Mouse (Mus musculus): ENCODE measurements around the gene Sh3bgrl. TPM values are rescaled to one million over a fixed set of nuclear protein-coding genes. Genes with fewer than 3 reads are reported as not detected.

Gene Sh3bgrl
- polyA plus RNA-seq, 2 experiments from 2014 or later = 280 to 290 TPM

DNA sequence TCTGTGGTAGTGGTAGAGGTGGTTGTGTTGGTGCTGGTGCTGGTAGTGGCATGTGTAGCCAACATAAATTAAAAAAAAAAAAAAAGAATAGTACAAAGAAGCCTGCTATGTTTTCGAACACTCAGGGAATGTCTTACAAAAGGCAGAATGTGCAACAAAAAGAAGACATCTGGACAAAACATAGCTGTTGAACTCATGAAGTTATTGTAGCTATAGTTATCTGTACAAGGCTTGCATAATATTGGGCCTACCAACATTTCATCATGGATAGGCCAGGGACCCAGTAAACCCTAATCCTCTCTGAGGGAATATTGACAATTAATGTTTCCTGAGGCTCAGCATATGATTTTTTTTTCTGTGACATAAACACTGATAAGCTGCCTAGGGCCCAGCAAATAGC, 37.3 kb downstream of the Sh3bgrl start:
- ATAC-seq = no peak

- no peak for ATAC-seq
These were observed 38.3 kb downstream of the Sh3bgrl start for GRCm38 (mm10) chrX:109133500-109133899.

DNA sequence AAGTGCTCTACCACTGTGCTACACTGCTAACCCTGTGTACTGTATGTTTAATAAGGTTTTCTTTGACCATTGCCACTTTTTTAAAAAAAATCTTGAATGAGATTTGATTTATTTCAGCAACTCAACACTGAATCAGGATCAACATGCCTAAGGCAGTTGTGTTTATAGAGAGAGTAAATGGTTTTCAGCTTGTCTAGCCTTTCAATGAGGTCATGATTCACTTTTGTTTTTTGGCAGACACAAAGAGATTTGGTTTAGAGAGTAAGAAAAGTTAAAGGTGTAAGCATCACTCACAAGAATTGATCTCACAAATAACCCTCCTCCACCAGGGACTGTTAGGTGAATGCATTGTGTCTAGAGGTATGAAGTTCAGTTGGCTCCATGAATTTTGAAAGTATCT, 41.1 kb downstream of the Sh3bgrl start:
- no peak for ATAC-seq

DNA sequence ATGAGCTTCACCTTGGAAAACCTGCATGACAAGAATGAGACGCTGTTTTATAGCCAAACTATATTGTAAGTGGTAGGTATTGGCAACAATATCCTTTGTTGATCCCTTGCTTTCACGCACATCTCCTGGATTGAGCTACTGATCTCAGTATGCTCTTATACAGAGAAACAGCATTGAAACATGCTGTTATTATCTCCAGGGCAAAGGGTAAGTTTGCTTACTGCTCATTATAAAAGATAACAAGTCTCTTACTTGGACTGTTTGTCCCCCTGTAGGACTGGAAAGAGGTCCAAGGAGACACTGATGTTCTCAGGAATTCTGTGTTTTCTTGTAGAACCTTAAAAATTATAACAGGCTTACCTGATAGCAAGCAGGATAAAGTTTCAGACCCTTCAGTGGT, 41.7 kb downstream of the Sh3bgrl start:
- no peak for ATAC-seq

DNA sequence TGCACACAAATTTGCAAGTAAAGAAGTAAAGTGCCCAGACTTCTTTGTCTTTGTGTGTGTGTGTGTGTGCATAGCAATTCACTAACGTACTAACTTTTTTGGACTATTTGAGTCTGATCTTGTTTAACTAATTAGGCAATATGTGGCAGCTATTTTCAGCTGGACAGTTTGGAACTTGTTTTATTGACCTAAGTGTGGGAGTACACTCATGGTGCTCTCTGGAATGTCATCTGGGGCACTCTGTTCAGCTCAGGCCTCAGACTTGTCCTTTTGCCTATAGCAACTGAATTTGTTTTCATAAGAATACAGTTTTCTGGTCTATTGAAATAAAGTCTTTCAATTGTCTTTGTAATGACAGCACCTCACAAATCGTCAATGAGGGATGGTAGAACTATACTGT, 42.1 kb downstream of the Sh3bgrl start:
- no peak for ATAC-seq

GRCm38 (mm10) chrX:109141337-109141870, 46.2 kb downstream of the Sh3bgrl start:
- no peak for ATAC-seq

- ATAC-seq = no peak
These were observed 47.1 kb downstream of the Sh3bgrl start for GRCm38 (mm10) chrX:109142281-109142680.

- no peak for ATAC-seq
These were observed 50.6 kb downstream of the Sh3bgrl start for GRCm38 (mm10) chrX:109145779-109146178.

DNA sequence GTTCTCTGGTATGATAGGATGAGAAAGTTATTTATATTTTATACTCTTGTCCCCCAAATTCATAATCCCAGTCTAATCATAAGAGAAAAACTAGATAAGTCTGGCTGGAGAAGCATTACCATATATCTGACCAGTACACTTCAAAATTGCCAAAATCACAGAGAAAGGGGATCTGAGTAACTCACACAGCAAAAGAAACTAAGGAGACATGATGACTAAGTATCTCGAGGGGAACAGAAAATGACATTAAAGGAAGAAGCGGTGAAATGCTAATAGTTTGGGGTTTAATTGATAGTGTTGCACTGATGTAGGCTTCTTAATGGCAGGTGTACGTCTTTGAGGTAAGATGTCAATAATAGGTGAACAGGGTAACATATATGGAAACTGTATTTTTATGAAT, 51.9 kb downstream of the Sh3bgrl start:
- no peak for ATAC-seq

DNA sequence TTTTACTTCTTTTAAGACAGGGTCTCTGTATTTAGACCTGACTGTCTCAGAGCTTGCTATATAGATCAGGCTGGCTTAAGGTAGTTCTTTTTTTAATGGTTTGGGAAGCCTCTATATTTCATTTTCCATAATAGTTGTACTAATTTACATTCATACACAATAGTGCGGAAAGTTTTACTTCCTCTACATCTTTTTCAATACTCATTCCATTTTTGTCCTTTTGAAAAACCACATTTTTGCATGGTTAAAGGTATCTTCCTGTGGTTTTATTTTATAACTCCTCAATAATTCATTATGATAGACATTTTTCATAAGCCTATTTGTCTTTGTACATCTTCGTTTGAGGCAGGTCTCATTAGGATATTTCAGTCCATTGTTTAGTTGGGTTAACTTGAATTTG, 56.1 kb downstream of the Sh3bgrl start:
- no peak for ATAC-seq

GRCm38 (mm10) chrX:109160326-109160725, 65.2 kb downstream of the Sh3bgrl start:
- peak; percentile 12 for ATAC-seq

DNA sequence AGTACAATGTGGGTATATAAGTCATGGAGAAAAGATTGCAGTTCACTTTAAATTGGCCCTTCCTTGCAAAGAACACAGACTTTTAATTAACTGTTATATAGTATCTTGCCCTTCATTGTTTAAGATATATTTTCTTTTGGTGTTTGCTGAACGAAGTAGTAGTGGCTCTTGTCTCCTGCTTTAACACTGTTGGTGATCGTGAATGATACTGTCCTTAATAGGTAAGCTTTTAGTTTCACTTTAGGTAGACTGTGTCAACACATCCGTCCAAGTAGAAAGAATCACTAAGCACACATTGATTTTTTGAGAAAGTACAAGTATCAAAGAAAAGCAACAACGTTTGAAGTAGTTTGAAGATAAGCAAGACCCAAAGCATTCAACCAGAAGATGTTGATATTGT, 65.7 kb downstream of the Sh3bgrl start:
- ATAC-seq = peak; percentile 80

DNA sequence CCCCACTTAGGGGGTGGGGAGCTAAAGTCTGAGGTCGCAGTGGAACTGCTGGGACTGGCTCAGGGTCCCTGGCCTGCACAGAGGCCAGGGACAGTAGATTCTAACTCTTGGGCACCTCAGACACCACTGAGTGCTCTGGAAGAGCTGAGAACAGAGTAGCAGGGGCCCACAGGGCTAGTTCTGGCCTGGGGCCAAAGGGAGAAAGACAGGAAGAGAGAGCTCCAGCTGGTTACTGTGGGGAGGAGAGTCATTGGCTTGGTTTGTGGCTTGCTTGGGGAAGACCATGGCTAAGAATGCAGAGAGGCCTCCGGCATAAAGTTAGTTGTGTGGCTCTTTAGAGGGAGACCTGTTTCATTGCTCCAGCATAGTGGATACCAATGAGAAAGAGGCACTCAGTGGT, 79.9 kb downstream of the Sh3bgrl start:
- ATAC-seq = no peak

- ATAC-seq = no peak
These were observed 80.3 kb downstream of the Sh3bgrl start for GRCm38 (mm10) chrX:109175470-109175869.

DNA sequence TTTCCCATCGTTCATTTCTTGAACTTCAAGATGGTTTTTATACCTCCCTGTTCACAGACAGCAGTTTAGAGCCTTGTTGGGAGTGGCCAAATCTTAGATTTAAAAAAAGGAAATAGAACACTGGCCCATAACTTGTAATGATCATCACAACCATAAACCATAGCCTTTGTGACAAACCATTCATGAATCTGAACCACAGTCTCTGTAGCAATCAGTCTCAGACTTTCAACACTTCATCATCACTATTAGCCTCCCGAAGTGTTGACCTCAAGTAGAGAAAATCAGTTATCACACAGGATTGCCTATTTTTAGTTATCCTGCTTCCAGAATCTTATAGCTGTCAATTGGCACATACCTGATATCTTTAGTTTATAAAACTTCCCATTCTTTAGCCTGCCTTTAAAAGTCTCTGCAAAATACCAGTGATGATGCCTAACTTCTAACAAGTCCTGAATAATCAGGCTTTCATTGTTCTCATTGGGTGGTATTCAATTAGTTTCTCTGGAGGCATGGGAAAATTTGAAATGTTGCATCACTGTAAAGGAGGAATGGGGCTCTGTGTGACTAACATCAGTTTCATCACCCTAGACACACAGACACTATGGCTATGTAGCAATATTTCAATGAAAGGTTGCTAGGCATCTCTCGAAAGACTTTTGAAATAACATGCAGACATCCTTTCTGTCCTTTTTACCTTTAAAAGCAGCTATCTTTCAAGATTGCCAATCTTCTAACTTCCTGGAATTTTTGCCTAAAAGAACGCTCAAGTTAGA, 89.7 kb downstream of the Sh3bgrl start:
- no peak for ATAC-seq

- no peak for ATAC-seq
These were observed 94.4 kb downstream of the Sh3bgrl start for GRCm38 (mm10) chrX:109189607-109190006.

DNA sequence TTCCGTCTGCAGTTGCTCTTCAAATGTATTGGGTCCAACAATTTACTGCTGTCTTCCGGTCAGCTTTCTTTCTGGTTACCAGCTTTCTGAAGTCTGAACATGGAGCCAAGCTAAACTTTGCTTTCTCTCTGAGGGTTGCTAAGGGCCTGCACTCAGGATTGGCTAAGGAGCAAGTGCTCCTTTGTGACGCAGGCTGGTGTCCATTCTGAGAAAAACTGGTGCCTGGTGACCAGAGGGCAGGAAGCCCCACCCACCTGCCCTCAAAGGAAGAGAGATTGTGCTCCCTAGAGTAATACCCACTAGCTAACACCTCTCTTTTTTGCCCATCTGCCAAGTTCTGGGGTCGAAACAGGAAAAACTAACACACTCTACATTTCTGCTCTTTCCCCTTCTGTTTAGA, 95.8 kb downstream of the Sh3bgrl start:
- no peak for ATAC-seq

GRCm38 (mm10) chrX:109191436-109191835, 96.3 kb downstream of the Sh3bgrl start:
- no peak for ATAC-seq

DNA sequence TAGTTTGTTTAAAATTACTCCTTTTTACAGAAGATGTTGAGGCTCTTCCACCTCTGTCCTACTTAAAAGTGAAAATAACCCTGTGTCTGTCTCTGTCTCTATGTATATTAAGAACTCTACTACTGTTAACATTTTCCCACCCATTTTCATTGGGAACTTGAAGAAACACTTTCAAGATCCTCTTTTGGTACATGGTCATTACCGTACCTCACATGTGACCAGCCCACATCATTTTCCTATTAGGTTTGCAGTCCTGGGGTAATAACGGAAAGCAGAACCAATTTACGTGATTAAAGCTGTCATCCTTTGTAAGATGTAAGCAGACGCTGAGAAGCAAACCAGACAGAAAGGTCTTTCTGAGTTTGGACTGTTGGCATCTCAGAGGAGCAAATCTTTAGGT, 101.3 kb downstream of the Sh3bgrl start, which contains the start of gene Gm6377:
Gene Gm6377, plus strand, starts transcription at position 289 of the 400 bp plus-strand sequence.
- no peak for ATAC-seq

- ATAC-seq = no peak
These were observed 112.7 kb downstream of the Sh3bgrl start for GRCm38 (mm10) chrX:109207843-109208242.

DNA sequence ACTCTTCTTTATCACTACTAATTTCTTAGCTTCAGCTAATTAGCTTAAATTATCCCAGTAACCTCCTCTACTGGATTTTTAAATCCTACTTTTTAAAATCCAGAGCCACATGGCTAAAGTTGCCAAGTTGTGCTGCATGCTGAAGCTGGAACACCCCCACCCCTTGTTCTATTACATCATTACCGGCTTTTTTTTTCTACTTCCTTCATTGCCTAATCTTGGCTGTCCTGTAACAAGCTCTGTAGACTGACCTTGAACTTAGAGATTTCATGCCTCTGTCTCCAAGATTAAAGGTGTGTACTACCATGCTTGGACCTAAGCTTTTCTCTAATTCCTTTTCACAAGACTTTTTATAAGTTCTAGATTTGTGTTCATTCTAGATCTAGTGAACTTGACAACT, 133.6 kb downstream of the Sh3bgrl start:
- no peak for ATAC-seq

DNA sequence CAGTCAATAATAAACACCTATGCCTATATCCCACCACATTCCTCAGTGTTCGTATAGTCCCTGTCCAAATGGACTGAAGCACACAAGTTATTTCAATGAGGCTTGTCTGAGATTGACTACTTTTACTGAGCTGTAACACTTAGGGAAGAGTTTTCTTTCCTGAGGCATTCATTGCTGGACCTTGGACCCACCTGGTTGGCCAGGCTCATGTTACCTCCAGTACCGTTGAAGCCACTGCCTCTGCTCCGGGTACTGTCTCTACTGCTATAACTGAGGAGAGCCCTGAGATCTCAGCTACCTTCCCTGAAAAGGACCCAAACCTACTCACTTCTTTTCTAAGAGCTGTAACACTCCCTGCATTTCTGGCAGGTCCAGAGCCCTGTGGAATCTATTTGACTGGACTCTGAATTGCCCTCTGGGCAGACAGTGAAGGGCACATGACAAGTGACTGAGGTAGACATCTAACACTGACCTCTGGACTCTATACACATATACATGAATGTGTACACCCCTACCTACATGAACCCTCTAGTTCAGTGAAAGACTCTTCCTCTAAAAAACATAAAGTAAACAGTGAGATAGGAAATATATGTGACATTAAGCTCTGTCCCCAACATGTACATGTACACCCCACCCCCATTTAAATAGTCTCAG, 140.3 kb downstream of the Sh3bgrl start:
- no peak for ATAC-seq

DNA sequence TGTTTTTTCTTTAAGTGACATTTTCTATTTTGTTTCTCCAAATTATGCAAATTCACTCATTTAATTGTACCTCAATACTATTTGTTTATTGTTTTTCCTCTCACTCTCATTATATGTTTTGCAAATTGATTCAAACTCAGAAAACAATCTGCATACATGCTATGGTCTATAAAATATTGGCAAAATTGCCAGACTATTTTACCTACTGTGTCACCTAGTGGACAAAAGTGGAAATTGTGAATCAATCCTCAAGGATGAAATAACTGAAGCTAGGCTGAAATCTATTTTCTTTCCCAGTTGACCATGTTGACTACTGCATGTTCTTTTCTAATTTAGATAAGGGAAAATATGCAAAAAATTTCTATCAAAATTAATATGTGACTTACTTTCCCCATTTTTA, 143.0 kb downstream of the Sh3bgrl start:
- ATAC-seq = peak; percentile 49

Measured in activated CD4-positive, CD25-positive, alpha-beta regulatory T cell, adult 4 months (primary cell).